Mouse (Mus musculus) heart, embryonic 15.5 days (tissue): ENCODE measurements around the gene Mrpl9. TPM values are rescaled to one million over a fixed set of nuclear protein-coding genes. Genes with fewer than 3 reads are reported as not detected.

Experiments used
- ATAC-seq: fragments of 200-750 bp; cut with Nextera tagmentation; replicated peaks from 2 replicates; pipeline ENCODE4 v1.8.0; 2017; ENCODE audit warnings: low read depth, moderate TSS enrichment; ENCODE audit not compliant: insufficient number of reproducible peaks, insufficient read depth, low FRiP score
- H3K27ac ChIP-seq: fragments of 300-500 bp; sonication (generic); 2 replicates; pipeline ENCODE4 v1.5.1; 2015; ENCODE audit warnings: mild to moderate bottlenecking, inconsistent platforms
- H3K27me3 ChIP-seq: fragments of 300-500 bp; sonication (generic); 2 replicates; pipeline ENCODE4 v1.6.1; 2015; ENCODE audit warnings: inconsistent platforms
- H3K36me3 ChIP-seq: fragments of 300-500 bp; sonication (generic); 2 replicates; pipeline ENCODE4 v1.6.1; 2015; ENCODE audit warnings: mild to moderate bottlenecking, inconsistent platforms
- H3K4me1 ChIP-seq: fragments of 300-500 bp; sonication (generic); replicated peaks from 2 replicates; pipeline ENCODE4 v1.6.1; 2015; ENCODE audit warnings: inconsistent platforms
- H3K4me2 ChIP-seq: fragments of 300-500 bp; sonication (generic); 2 replicates; pipeline ENCODE4 v1.6.1; 2015; ENCODE audit warnings: inconsistent platforms, mild to moderate bottlenecking, moderate library complexity
- H3K4me3 ChIP-seq: fragments of 300-500 bp; sonication (generic); 2 replicates; pipeline ENCODE4 v1.5.1; 2015; ENCODE audit warnings: mild to moderate bottlenecking, inconsistent platforms
- H3K9ac ChIP-seq: fragments of 300-500 bp; sonication (generic); 2 replicates; pipeline ENCODE4 v1.6.1; 2015; ENCODE audit warnings: mild to moderate bottlenecking, inconsistent platforms
- H3K9me3 ChIP-seq: fragments of 300-500 bp; sonication (generic); replicated peaks from 2 replicates; pipeline ENCODE4 v1.6.1; 2016; ENCODE audit warnings: inconsistent platforms
- WGBS: fragments of 180-500 bp; shearing (Covaris S2); methylation state at CpG from one replicate; pipeline ENCODE4 v1.1.7; 2015; ENCODE audit warnings: mixed read lengths; 5-methylcytosine and 5-hydroxymethylcytosine counted together
- polyA plus RNA-seq: library from polyadenylated mRNA; unstranded; fragments of >200 nt; fragmentation: Nextera tagmentation; extraction: Ambion mirVana; gene quantifications from 2 replicates; pipeline ENCODE4 v1.2.1, GENCODE M21; 2015

Mrpl9 gene
- 56.1 and 60.8 TPM in 2 replicates for polyA plus RNA-seq

DNA sequence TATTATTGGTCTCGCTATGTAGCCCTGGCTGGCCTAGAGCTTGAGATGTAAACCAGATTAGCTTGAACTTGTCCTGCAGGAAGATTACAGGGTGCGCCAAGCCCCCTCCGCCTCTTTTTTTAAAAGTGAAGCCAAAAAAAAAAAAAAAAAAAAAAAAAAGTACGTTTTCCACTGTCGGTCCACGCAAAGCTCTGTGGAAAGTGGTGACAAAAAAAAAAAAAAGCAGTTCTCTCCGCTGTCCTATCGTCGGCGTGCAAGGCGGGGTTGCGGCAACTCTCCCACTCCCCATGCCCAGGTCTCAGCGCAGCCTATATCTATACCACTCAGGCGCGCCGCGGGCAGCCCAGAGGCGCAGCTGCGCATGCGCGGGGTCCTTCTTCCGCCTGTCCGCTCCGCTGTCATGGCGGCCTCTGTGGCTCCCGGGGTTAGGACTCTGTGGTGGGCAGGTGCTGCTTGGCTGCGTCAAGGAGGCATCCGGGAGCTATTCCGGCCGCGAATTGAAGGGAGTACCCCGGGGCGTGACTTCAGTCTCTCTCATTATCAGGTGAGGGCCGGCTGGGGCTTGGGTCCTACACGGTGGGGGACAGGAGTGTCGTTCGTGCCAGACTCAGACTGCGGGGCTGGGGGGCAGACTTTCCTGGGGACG, at the start of gene Mrpl9:
TSS of gene Mrpl9 (plus strand) at position 368 of the 646 bp plus-strand sequence.
- Histone ChIP-seq H3K27me3 (peaks cover 10% of the 10 kb centered on the region), H3K9me3 (no peaks in the 10 kb centered on the region), H3K9ac (peak within 1 kb of the TSS; percentile 96), H3K4me2 (peak within 1 kb of the TSS; percentile 76), H3K27ac (peak within 1 kb of the TSS; percentile 82), H3K36me3 (peaks cover 31% of the 10 kb centered on the region), H3K4me3 (peak within 1 kb of the TSS; percentile 95), H3K4me1 (peaks cover 5% of the 10 kb centered on the region)
- peak; percentile 94 for ATAC-seq
- under 1% methylated on average over 37 of the region's 39 CpGs for WGBS

DNA sequence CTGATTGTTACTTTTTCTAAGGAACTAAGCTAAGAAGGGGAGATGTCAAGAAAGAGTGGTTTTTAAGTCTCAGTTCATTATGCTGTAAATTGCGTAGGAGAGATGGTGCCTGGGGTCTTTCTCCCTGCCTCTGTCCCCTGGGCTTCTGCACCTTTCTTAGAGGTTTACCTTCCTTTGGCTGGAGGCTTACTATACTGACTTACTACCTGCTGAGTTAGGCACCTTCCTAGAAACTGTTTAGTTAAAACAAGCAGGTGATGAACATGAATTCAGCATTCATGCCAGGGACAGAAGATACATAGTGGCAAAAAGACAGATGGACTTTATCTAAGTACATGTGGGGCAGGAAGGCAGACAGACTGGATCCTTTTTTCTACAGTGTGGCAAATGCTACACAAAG, 46.8 kb upstream of the Mrpl9 start:
- 69% methylated on average over 1 of the region's 1 CpGs for WGBS

DNA sequence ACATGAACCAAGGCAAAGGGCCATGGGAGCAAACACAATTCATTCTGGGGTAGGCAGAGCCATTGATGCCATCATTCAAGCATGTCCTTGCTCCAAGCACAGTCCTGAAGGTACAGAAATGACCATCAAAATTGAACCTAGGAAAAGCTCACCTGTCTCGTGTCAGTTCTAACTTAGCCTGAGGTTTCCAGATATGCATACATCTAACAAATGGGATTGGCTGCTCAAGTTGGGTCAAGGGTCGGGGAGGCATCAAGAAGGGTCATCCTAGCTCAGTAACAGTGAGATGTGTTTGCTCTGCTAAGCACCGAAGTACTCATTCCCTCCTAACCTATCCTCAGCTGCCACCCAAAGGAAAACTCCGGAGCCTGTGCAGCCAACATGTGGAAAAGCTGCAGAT, 46.3 kb upstream of the Mrpl9 start:
- no peak overlapping the region for H3K4me2 ChIP-seq
- H3K4me3 ChIP-seq: no peak overlapping the region
- H3K27me3 ChIP-seq: peaks cover 52% of the 10 kb centered on the region
- no peaks in the 10 kb centered on the region for H3K9me3 ChIP-seq
- H3K9ac ChIP-seq: no peak overlapping the region
- ATAC-seq: no peak
- WGBS: 72% methylated on average over 4 of the region's 4 CpGs
- no peak overlapping the region for H3K27ac ChIP-seq
- no peaks in the 10 kb centered on the region for H3K36me3 ChIP-seq
- peaks cover 9% of the 10 kb centered on the region for H3K4me1 ChIP-seq

More for the DNA sequence above, 46.8 kb upstream of the Mrpl9 start:
- H3K4me2 ChIP-seq: no peak overlapping the region
- H3K27me3 ChIP-seq: peaks cover 46% of the 10 kb centered on the region
- H3K36me3 ChIP-seq: no peaks in the 10 kb centered on the region
- no peak for ATAC-seq
- H3K9ac ChIP-seq: no peak overlapping the region
- H3K9me3 ChIP-seq: no peaks in the 10 kb centered on the region
- H3K4me3 ChIP-seq: no peak overlapping the region
- no peak overlapping the region for H3K27ac ChIP-seq
- peaks cover 9% of the 10 kb centered on the region for H3K4me1 ChIP-seq

DNA sequence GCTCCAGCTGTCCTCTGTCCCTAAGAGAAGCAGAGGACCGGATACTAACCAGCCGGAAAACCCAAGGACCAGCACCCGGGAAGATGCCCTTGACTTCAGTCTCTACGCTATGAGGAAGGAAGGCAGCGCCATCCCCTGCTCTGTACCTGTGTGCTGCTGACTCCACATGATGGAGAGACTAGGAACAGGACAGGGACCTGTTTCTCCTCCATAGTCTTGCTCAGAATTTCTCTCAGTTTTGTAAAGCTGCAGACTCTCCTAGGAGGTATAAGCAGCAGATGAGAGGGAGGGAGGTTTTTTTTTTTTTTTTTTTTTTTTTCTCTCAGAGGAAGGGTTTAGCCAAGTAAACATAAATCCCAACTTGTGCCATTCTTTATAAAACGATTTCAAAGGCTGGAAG, 44.9 kb upstream of the Mrpl9 start, which contains the start of gene Lingo4:
TSS of gene Lingo4 (plus strand) at position 301 of the 400 bp plus-strand sequence.
- no peak for ATAC-seq
- H3K36me3 ChIP-seq: no peaks in the 10 kb centered on the region
- H3K27me3 ChIP-seq: peaks cover 65% of the 10 kb centered on the region
- peak within 1 kb of the TSS; percentile 33 for H3K4me3 ChIP-seq
- peak within 1 kb of the TSS; percentile 59 for H3K4me2 ChIP-seq
- H3K9ac ChIP-seq: no peak within 1 kb of the TSS
- no peaks in the 10 kb centered on the region for H3K9me3 ChIP-seq
- 60% methylated on average over 6 of the region's 6 CpGs for WGBS
- peaks cover 9% of the 10 kb centered on the region for H3K4me1 ChIP-seq
- no peak within 1 kb of the TSS for H3K27ac ChIP-seq

DNA sequence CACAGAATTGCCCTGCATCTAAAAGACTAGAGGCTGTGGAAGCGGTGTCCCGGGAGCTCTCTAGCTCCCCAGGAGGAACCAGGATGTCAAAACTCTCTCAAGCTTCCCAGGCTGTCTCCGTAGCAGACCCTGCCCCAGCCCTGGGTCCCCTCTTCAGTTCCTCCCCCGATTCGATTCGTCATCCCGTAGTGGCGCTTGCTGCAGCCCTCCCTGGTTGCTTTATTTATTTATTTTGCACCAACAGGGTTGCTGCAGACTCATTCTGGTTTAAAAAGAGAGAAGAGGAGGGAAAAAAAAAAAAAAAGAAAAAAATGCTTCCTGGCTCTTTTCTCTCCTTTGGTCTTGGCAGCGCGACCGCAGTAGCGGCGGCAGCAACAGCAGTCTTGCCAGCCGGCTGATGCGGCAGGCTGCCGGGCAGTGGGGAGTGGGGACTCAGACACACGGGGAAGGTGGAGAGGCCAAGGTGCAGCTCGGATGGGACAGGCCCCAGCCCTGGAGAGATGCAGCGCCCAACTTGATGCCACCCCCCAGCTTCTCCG, 44.1 kb upstream of the Mrpl9 start:
- H3K27ac ChIP-seq: no peak overlapping the region
- peak overlapping the region; percentile 33 for H3K4me3 ChIP-seq
- peaks cover 73% of the 10 kb centered on the region for H3K27me3 ChIP-seq
- no peak overlapping the region for H3K9ac ChIP-seq
- ATAC-seq: no peak
- H3K36me3 ChIP-seq: no peaks in the 10 kb centered on the region
- WGBS: 3% methylated on average over 20 of the region's 20 CpGs
- H3K9me3 ChIP-seq: no peaks in the 10 kb centered on the region
- peaks cover 11% of the 10 kb centered on the region for H3K4me1 ChIP-seq
- H3K4me2 ChIP-seq: peak overlapping the region; percentile 59

DNA sequence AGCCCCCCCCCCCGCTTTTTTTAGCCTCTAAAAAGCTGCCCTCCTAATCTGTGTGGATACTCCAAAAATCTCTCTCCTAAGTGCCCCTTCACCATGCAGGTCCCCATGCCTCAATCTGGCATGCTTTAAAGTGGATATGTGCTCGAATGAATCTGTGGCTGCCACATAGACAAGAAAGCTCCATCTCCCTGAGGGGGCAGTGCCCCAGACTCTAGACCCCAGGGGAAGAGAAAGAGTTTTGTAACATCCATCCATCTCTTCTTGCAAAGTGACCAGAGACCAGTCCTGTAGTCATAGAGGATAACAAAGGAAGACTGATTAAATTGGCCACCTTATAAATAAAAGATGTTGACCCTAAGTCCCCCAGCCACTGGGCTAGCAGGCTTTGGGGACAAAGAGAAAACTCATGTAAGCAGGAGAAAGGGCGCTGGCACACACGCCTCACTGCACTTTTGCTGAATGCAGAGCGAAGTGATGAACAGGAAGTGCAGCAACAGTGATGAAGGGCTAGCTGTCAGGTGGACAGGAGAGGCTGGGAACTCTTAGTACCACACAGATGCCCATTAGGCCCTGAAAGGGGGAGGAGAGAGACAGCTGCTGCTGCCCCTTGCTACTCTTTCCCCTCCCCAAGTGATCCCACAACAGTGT, 43.3 kb upstream of the Mrpl9 start:
- ATAC-seq: no peak
- Histone ChIP-seq H3K9ac (no peak overlapping the region), H3K4me3 (no peak overlapping the region), H3K27ac (no peak overlapping the region), H3K36me3 (no peaks in the 10 kb centered on the region), H3K9me3 (no peaks in the 10 kb centered on the region), H3K4me1 (peaks cover 12% of the 10 kb centered on the region), H3K27me3 (peaks cover 79% of the 10 kb centered on the region), H3K4me2 (no peak overlapping the region)
- WGBS: 45% methylated on average over 5 of the region's 5 CpGs

DNA sequence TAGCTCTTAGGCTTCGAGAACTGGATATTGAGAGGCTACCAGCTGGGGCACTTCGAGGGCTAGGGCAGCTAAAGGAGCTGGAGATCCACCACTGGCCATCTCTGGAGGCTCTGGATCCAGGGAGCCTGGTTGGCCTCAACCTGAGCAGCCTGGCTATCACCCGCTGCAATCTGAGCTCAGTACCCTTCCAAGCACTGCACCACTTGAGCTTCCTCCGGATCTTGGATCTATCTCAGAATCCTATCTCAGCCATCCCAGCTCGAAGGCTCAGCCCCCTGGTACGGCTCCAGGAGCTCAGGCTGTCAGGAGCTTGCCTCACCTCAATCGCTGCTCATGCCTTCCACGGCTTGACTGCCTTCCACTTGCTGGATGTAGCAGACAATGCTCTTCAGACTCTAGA, 40.7 kb upstream of the Mrpl9 start:
- Histone ChIP-seq H3K9me3 (no peaks in the 10 kb centered on the region), H3K27me3 (peaks cover 71% of the 10 kb centered on the region), H3K9ac (no peak overlapping the region), H3K36me3 (no peaks in the 10 kb centered on the region), H3K4me1 (peaks cover 12% of the 10 kb centered on the region), H3K27ac (no peak overlapping the region), H3K4me2 (no peak overlapping the region), H3K4me3 (no peak overlapping the region)
- 48% methylated on average over 8 of the region's 8 CpGs for WGBS
- ATAC-seq: no peak

DNA sequence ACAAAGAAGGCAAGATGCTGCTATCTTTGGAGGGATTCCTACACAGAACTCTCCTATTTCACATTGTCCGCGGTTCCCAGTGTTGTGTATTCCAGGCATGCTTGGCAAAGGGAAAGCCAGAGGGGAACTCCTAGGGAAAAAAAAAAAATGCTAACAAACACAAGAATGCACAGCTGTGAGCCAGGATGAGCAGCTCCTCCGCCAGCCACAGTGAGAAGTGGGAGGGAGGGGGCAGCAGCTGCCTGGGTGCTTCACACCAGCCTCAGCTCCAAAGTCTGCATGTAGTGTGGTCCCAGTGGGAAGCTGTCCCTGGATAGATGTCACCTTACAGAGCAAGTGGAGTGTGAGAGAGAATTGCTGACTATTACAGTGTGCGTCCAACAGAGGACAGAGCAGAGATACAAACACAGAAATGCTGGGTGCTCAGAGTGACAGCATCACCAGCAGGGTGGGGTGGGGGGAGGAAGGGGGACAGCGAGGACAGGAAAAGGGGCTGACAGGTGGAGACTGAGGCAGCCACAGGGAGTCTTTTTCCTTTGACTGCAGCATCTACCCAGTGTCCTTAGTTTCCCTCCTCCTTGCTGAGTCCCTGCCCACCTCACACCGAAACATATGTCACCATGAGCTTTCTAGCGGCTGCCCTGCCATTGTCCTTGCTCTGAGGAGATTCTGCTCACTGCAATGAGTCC, 38.6 kb upstream of the Mrpl9 start:
- Histone ChIP-seq H3K27me3 (peaks cover 52% of the 10 kb centered on the region), H3K27ac (no peak overlapping the region), H3K9ac (no peak overlapping the region), H3K4me2 (no peak overlapping the region), H3K9me3 (no peaks in the 10 kb centered on the region), H3K36me3 (no peaks in the 10 kb centered on the region), H3K4me1 (peaks cover 3% of the 10 kb centered on the region; the same call in 1 of the 2 replicates), H3K4me3 (no peak overlapping the region)
- WGBS: 17% methylated on average over 7 of the region's 7 CpGs
- no peak; the same call in 1 of the 2 replicates for ATAC-seq

DNA sequence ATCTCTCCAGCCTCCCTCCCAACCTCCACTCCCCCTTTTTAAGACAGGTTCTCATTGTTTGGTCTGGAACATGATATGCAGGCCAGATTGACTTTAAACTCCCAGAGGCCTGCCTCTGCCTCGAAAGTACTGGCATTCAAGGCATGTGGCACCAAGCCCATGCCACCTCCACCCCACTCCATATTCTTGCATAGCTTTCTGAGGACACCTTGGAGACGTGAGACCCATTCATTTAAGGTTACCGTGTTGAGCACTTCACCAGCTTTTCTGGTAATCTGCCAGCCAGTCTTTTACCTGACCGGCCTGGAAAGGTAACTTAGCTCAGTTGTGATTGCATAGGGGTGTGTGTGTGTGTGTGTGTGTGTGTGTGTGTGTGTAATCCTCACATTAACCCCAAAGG, 37.6 kb upstream of the Mrpl9 start:
- no peak overlapping the region for H3K4me3 ChIP-seq
- 47% methylated on average over 4 of the region's 4 CpGs for WGBS
- no peak overlapping the region for H3K9ac ChIP-seq
- peaks cover 41% of the 10 kb centered on the region for H3K27me3 ChIP-seq
- no peak for ATAC-seq
- 0 out of 2 replicates have a peak, but pooled peaks cover 3% of the 10 kb centered on the region for H3K4me1 ChIP-seq
- no peaks in the 10 kb centered on the region for H3K9me3 ChIP-seq
- H3K27ac ChIP-seq: no peak overlapping the region
- H3K4me2 ChIP-seq: no peak overlapping the region
- H3K36me3 ChIP-seq: no peaks in the 10 kb centered on the region

DNA sequence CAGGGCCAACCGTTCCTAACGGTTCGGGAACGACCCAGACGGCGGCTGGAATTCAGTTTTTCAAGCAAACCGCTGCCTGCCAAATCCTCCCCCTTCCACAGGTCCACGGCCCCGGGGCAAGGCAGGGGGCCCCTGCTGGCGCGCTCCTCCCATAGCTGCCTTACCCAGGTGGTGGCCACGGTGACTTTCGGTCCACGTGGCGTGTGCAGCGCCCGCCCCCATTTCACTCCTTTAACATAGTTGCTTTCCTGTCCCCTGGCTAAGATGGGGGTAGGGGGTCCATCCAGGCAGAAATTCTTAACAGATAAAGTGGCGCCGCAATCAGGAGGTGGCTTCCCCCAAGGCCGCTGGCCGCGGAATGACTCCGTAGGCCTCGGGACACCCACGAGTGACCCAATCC, 30.6 kb upstream of the Mrpl9 start:
- Histone ChIP-seq H3K4me1 (peaks cover 11% of the 10 kb centered on the region), H3K4me3 (peak overlapping the region; percentile 54), H3K9me3 (no peaks in the 10 kb centered on the region), H3K27ac (no peak overlapping the region), H3K36me3 (no peaks in the 10 kb centered on the region), H3K27me3 (peaks cover 3% of the 10 kb centered on the region; the same call in 1 of the 2 replicates), H3K9ac (peak overlapping the region; percentile 45), H3K4me2 (peak overlapping the region; percentile 93)
- 7% methylated on average over 25 of the region's 25 CpGs for WGBS
- peak; percentile 15; the same call in 1 of the 2 replicates for ATAC-seq

DNA sequence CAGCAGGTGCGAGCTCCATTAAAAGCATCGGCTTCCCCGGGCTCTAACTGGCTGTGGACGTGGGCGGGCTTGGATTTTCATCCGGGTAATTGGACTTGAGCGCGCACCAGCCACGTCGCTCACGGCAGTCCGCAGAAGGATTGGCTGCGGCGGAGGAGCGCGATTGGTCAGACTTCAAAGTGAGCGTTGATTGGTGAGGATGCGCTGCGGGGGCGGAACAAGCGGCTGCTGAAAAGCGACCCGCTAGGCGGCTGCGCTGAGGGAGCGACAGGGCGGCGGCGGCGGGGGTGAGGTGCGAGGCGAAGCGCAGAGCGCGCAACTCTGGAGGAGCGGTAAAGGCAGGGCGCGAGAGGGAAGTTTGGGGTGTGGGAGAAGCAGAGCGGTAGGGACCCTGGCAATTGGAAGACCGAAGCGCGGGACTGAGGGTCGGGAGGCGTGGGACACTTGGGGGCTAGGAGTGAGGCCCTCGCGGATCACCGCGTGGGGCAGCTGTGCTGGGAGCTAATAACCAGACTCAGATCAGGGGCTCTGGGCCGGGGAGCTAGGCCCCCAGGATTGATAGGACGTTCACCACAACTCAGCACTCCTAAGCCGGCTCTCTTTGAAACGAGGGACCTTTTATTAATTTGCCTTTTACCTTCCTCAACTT, 30.0 kb upstream of the Mrpl9 start, which contains the start of gene Tdrkh:
TSS of gene Tdrkh (plus strand) at position 243 of the 649 bp plus-strand sequence.
- Histone ChIP-seq H3K4me1 (peaks cover 11% of the 10 kb centered on the region), H3K9ac (peak within 1 kb of the TSS; percentile 45), H3K36me3 (no peaks in the 10 kb centered on the region), H3K4me3 (peak within 1 kb of the TSS; percentile 54), H3K4me2 (peak within 1 kb of the TSS; percentile 93), H3K9me3 (no peaks in the 10 kb centered on the region), H3K27ac (no peak within 1 kb of the TSS), H3K27me3 (peaks cover 3% of the 10 kb centered on the region; the same call in 1 of the 2 replicates)
- 9% methylated on average over 52 of the region's 52 CpGs for WGBS
- ATAC-seq: peak; percentile 98
